Mouse (Mus musculus): Measurements from ENCODE around the gene Zdhhc14. TPM values are rescaled to one million over a fixed set of nuclear protein-coding genes. Genes with fewer than 3 reads are reported as not detected.

Gene Zdhhc14
- total RNA-seq, 2 experiments from 2014 or later = 3.5 to 3.7 TPM

DNA sequence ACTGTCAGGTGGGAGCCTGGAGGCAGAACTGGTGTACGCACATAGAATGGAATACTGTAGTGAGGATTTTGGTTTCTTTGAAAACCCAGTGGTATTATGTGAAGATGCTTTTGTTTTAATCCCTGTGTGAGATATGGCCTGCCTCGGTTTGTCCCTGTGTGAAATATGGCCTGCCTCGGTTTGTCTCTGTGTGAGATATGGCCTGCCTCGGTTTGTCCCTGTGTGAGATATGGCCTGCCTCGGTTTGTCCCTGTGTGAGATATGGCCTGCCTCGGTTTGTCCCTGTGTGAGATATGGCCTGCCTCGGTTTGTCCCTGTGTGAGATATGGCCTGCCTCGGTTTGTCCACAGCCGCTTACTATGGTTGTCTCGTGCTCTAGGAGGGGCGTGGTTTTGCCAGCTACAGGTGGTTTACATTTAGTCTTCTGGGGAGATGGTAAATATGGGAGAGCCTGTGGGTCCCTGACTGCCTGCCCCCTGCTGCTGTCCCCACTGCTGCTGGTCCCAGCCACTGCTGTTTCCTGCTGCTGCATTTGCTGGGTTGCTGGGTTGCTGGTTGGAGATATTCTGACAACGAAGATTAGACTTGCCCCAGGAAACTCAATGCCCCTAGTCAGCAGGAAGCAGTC lies 299.9 kb downstream of the Zdhhc14 start:
- no peak for DNase-seq

DNA sequence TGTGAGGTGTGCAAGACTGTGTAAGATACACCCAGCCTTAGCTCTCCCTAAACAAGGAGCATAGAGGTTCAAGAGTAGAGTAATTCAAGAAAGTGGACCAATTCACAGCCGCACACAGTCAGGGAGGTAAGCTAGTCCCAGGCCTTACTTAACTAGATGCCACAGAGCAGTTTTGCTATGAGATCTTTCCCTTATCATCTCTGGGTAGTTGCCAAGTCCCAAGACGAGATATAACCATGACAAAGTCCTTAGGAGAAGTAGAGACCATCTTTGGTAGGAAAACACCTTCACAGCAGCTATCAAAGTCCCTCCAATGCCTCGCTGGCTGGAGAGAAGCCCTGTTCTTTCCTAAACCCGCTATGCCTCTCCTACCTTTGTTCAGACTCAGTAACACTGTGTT lies 301.2 kb downstream of the Zdhhc14 start:
- no peak for DNase-seq

DNA sequence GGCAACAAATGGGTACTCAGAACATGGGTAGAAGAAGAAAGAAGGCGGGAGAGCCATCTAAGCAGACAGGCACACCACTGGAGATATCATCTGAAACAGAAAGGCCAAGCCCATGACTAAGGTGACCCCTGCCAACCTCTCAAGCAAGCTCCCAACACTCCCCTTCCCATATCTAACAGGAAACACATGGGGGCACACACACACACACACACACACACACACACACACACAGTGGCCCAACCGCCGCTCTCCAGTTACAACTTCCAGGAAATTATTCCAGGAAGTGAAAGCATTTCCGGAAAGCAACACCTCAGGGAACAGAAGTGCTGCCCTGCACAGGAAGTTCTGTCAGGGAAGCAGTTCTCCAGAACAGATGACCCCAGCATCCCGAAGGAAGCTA lies 301.9 kb downstream of the Zdhhc14 start:
- peak; percentile 32 for DNase-seq

DNA sequence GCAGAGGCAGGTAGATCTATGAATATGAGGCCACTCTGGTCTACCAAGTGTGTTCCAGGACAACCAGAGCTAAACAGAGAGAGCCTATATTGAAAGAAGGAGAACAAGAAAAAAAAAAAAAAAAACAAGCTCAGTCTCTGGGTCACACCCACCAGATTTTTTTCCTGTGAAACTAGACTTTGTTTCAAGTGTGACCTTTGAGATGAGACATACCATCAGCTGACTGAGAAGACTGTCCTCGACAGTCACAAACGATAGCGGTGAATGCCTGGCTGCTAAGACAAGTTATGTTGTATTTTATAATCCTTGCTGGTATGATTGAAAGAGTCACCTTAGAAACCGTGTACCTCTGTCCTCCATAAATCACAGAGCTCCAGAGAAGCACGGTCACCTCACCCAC lies 303.0 kb downstream of the Zdhhc14 start:
- no peak for DNase-seq

DNA sequence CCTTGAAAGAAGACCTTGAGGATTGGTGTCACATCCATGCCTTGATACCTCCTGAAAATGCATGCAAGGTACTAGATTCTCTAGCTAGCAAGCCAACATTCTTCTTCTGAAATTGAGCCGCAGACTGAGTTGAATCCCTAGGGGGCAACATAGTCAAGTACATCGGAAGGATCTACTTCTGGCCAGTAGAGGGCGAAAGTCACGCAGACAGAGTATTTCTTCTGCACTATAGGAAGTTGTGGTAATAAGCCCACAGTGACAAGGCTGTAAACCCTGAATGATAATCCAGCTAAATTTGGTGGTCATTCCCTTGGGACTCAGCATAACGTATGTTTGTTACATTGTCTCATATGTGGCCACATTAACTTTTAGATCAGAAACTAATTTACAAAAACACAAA lies 303.5 kb downstream of the Zdhhc14 start:
- DNase-seq = peak; percentile 80

DNA sequence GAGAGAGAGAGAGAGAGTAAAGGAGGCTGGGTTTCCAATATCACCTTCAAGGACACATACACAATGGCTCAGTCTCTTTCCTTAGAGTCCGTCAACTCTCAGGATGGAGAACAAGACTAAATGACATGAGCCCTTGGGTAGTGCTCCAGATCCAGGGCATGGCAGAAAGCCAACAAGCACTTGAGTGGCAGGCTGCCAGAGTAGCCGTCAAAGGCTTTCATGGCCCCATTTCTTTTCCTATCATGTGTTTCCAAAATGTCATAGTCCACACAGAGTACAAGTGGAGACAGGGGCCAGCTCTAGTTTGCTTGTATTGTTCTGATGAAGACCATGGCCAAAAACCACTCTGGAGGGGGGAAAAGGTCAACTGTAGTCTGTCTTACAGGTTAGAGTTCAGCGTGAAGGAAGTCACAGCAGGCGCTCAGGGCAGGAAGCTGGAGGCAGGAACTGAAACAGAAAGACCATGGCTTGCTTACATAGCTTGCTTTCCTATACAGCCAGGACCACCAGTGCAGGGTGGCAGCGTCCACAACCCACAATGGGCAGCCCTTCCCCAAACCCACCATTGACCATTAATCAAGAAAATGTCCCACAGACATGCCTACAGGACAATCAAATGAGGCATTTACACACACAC lies 304.9 kb downstream of the Zdhhc14 start:
- peak; percentile 58 for DNase-seq

DNA sequence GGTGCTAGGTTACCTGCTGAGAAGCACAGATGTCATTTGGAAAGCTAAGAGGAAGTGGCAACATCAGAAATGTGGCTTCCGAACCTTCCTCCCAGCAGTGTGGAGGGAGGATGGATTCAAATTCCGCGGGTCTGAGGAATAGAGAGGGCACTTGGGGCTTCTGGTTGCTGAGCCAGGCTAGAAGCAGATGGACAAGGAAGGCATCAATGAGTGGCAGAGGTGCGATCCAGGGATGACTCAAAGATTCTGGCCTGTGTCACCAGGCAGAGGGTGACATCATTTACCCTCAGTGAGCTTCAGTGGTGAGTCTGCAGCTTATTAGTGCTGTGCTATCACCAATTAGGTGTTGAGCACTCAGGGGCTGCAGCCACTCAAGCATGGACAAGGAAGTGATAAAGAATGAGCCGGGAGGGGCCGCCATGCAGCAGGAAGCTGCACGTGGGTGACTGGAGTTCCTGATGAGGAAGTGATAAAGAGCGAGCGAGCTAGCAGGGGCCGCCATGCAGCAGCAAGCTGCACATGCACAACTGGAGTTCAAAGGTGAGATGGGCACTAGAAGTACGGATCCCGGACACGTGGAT lies 306.0 kb downstream of the Zdhhc14 start:
- no peak for DNase-seq

DNA sequence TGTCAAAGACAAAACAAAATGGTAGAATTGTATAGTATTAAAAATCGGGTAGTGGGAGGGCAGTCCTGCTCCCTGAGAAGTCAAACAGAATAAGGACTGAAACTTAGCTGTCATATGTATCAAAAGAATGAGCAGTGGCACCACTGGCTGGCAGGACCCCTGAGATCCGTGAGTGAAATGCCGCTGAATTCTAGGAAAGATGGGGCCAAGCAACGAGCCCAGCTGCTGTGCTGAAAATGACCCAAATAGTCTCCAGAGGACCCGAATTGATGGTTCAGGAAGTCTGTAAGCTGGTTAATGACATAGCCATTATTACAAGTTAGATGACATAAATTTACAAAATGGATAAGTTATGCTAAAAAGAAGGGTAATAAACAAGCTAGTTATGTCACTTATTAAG lies 306.5 kb downstream of the Zdhhc14 start:
- no peak for DNase-seq

DNA sequence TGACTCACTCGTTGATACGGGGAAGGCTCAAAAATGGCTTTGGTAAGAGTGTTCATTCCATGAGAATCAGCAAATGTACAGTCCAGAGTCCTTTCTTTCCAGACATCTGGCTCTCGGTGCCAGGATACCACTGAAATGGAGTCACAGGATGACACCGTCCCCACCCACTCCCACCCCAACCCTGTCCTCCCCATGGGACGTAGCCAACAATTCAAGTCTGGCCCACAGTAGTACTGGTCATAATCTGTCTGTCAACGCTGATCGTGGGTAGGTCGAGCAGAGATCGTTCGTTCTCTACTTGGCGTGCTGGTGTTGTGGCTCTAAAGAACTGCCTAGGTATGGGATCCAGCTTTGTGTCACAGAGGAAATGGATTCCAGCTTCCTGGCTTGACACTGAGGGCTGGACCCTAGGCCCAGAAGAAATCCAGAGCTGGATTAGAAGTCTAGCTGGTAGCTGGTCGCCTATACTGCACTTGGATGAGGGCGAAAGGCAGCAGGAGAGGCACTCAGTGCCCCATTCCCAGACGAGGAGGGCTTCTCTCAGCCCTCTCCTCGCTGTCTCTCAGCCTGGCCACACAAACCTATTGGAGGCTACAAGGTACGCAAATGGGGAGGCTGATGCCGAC lies 307.2 kb downstream of the Zdhhc14 start:
- no peak for DNase-seq

DNA sequence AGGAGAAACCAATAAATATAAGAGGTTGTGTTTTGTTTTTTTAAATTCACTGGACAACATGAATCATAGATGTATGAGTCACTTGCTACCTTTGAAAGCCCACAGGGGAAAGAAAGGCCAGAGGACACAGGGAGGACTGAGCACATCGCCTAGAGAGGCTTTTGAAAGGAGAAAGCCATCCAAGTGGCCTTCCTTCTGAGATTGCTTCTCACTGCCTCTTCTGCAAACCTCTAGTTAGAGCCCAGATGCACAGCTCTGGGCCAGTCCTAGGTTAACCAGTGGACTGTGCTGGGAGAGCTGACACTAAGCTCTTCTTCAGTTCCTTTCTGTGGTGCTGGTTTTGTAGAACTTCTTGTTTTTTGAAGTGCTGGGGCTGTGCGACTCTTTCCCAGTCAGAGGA lies 307.9 kb downstream of the Zdhhc14 start:
- DNase-seq = no peak

DNA sequence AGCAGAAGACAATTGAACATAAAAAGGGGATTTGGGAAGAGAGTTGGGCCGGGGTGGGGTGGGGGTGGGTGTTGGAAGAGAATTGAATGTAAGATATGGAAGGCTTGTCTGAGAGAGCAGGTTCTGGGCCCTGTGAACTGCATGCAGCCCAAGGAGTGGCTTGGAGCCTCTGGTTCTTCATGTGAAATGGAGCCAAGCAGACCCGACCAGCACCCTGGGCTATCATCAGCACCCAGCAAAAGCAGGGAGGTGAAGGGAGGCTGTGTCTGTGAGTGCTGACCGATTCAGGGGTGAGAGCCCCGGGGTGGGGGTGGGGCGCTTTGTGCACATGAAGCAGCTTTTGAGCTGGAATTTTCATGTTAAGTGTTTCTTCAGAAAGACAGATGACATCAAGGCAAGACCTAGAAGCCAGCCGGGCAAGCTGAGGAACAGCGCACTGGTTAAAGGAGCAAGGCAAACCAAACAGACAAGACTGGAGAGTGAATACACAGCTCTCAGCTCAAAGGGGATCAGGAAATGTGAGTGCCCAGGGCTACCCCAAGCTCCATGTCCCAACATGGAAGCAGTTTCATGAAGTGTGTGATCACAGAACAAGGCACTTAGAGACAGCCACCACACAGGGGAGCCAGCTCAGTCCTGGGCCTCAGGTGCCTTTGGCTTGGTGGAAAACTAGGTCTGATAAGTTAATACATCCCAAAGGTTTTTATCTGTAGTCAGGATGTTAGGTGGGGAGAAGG lies 308.6 kb downstream of the Zdhhc14 start:
- no peak for DNase-seq

DNA sequence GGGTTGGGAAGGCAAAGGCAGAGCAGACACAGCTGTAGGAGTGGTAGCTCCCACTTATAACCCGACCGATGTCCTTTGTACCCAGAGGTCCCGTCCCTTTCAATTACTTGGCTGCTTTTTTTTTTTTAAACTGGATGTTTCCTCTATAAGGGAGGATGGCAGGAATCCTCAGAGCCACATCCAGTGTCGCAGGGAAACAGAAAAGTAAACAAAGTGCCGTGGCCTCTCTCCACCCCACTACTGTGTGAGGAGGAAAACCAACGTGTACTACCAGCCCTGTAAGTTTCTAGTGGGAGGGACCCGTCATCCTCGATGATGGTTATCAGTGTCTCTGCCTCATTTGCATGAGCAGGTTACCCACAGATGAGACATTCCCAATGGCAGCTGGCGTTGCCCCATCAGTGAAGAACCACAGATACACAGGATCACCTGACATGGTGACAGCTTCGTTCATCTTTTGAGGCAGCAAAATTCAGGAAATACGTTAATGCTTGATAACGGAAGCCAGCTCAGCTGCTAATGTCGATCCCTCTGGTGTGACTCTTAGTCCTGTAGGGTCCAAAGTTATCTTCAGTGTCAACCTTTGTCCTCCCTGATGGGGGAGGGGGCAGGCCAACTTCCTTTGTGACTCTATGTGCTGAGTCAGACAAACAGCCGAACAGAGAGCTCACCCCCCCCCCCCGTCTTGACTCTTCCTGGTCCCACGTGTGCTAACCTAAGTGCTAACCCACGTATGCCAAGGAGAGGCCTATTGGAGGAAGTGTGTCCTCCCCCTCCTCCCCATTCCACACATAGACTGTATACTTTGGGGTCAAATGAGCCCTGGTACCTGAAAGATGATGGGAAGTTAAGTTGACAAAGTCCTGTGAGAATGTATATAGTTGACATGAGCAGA lies 309.7 kb downstream of the Zdhhc14 start:
- DNase-seq = no peak

DNA sequence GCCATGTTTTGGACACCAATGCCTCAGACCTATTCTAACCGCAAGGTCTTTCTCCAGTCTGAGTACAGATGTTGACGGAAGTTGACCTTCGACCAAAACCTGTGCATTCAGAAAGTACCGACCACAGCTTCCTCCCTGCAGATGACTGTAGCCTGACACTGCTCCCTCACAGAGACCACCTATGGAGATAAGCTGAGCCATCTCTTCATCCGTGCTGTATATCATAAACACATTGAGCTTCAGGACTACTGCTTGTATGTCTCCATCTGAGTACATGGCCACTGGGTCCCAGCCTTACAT lies 310.2 kb downstream of the Zdhhc14 start:
- DNase-seq = no peak

Other genes starting within 250 kb of the Zdhhc14 start
- gene Ldhal6b, start 73.8 kb upstream of the Zdhhc14 start, total RNA-seq (2021) = 1 to 10 TPM; 1.0 to 1.3 TPM
- 100 to 1,000 TPM; 128 to 131 TPM for gene Tmem242, start 52.3 kb upstream of the Zdhhc14 start, total RNA-seq (2021)

Data from heart, postnatal 4 days (tissue).